Mouse (Mus musculus): ENCODE results near the gene Plppr2. TPM values are rescaled to one million over a fixed set of nuclear protein-coding genes. Genes with fewer than 3 reads are reported as not detected.

The Plppr2 gene
- total and polyA plus RNA-seq, 3 experiments = 1.3 to 13.9 TPM; not detected in 1

DNA sequence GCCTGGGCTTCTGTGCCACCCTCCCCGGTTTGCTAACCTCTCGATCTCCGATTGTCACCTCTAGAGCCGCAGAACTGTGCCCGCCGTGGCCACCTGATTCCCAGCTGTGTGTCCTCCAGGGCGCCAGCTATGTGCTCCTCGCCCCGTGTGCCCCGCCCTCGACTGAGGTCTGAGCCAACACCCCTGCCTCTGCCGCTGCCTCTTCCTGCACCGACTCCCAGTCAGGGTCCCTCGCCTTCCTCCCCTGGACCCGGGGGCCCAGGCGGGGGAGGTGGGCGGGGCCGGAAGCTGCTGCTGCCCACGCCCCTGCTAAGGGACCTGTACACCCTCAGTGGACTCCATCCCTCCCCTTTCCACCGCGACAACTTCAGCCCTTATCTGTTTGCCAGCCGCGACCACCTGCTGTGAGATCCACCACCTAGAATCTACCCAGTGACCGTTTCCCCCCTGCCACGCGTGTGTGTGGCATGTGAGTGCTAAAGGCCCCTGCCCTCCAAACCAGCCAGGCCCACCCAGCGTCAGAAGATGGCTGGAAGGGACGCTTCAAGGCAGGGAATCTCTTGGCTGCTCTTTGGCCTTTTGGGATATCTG is 10.8 kb downstream of the Plppr2 start:
- H3K36me3 ChIP-seq (ENCODE audit: control insufficient read depth in 1 of 2, insufficient read depth in 2 of 2, low read length in 2 of 2) = peaks cover 0 to 6% of the 10 kb centered on the region in 2 experiments; a peak in 2 of 4 replicates
- H3K4me1 ChIP-seq (ENCODE audit: control insufficient read depth in 1 of 2, insufficient read depth in 2 of 2, low read length in 2 of 2) = peaks cover 0 to 13% of the 10 kb centered on the region in 2 experiments; a peak in 2 of 4 replicates
- TF ChIP-seq CTCF (IDR thresholded peaks at IDR 0.05 in 2 of 3, conservative IDR thresholded peaks at IDR 0.05 in 1 of 3; ENCODE audit: control insufficient read depth in 1 of 3, insufficient read depth in 1 of 3, low read depth in 2 of 3, low read length in 3 of 3, poor library complexity in 1 of 3, severe bottlenecking in 1 of 3) (0 out of 6 replicates have a peak, but pooled peaks of 1 of the 3 experiments have one; percentile 1), MYC (IDR thresholded peaks at IDR 0.05; ENCODE audit: low read depth, low read length) (no peak), POLR2A (IDR thresholded peaks at IDR 0.05; ENCODE audit: control insufficient read depth in 1 of 2, insufficient read depth in 1 of 2, low read depth in 1 of 2, low read length in 2 of 2, poor library complexity in 1 of 2) (peak; percentile 49 to 53; a peak in 2 of 4 replicates), RAD21 (IDR thresholded peaks at IDR 0.05; ENCODE audit: low read depth, low read length) (no peak), GATA1 (IDR thresholded peaks at IDR 0.05; ENCODE audit: low read depth, low read length) (peak; percentile 54; the same call in 1 of the 2 replicates), ZKSCAN1 (IDR thresholded peaks at IDR 0.05; ENCODE audit: low read depth, low read length) (no peak), ELF1 (IDR thresholded peaks at IDR 0.05; ENCODE audit: low read depth, low read length) (no peak), UBTF (IDR thresholded peaks at IDR 0.05; ENCODE audit: borderline replicate concordance, insufficient read depth, low read depth, low read length) (peak; percentile 41; the same call in 1 of the 2 replicates), USF1 (IDR thresholded peaks at IDR 0.05; ENCODE audit: low read depth, low read length) (no peak), ZNF384 (IDR thresholded peaks at IDR 0.05; ENCODE audit: low read depth, low read length) (no peak), JUND (IDR thresholded peaks at IDR 0.05; ENCODE audit: low read depth, low read length) (no peak), TBP (IDR thresholded peaks at IDR 0.05; ENCODE audit: low read depth, low read length) (0 out of 2 replicates have a peak, but pooled peaks have one; percentile 8), CHD2 (IDR thresholded peaks at IDR 0.05; ENCODE audit: low read length) (no peak), TAL1 (IDR thresholded peaks at IDR 0.05; ENCODE audit: low read length) (peak; percentile 60), MEF2A (IDR thresholded peaks at IDR 0.05; ENCODE audit: extremely low read depth, insufficient replicate concordance, low read depth, low read length, poor library complexity, severe bottlenecking) (no peak), POLR2AphosphoS5 (IDR thresholded peaks at IDR 0.05; ENCODE audit: borderline replicate concordance, low read depth, low read length) (no peak)
- no peaks in the 10 kb centered on the region for H3K79me2 ChIP-seq (ENCODE audit: control insufficient read depth, insufficient read depth, low read length, poor library complexity)
- 0 out of 2 replicates have a peak overlapping the region, but pooled peaks have one; percentile 1 for H3K27ac ChIP-seq (ENCODE audit: control insufficient read depth, low read depth, low read length)
- peak overlapping the region; percentile 40 to 41 for H3K4me3 ChIP-seq (ENCODE audit: control insufficient read depth in 1 of 2, insufficient read depth in 1 of 2, low read depth in 2 of 2, low read length in 2 of 2)
- no peaks in the 10 kb centered on the region for H3K9me3 ChIP-seq (replicated peaks; ENCODE audit: insufficient read depth, low read length)
- DNase-seq (ENCODE audit: low read depth, low spot score) = peak; percentile 93
- H3K9ac ChIP-seq (ENCODE audit: control insufficient read depth, low read depth, low read length, poor library complexity, severe bottlenecking) = peak overlapping the region; percentile 48
- no peaks in the 10 kb centered on the region for H3K27me3 ChIP-seq (ENCODE audit: control insufficient read depth in 1 of 2, insufficient read depth in 2 of 2, low read length in 2 of 2)

DNA sequence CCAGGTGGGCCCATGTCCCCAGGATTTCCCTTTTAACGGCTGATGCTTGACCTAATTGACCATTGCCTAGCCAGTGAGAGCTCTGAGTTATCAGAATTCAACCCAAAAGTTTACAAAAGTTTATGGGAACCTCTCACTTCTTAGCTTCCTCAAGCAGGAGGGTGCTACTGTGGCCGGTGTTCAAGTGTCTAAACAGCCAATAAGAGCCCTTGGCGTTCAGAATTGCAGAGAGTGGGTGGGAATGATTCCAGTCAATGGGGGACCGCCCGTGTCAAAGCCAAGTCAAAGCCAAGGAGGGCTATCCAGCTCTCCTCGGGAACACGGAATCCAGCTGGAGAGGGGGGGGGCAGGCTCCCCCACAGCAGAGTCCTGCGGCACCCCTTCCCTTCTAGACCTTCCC is 11.3 kb downstream of the Plppr2 start:
- Histone ChIP-seq H3K79me2 (ENCODE audit: control insufficient read depth, insufficient read depth, low read length, poor library complexity) (no peaks in the 10 kb centered on the region), H3K27ac (ENCODE audit: control insufficient read depth, low read depth, low read length) (no peak overlapping the region), H3K4me3 (ENCODE audit: control insufficient read depth in 1 of 2, insufficient read depth in 1 of 2, low read depth in 2 of 2, low read length in 2 of 2) (no peak overlapping the region), H3K9ac (ENCODE audit: control insufficient read depth, low read depth, low read length, poor library complexity, severe bottlenecking) (no peak overlapping the region), H3K36me3 (ENCODE audit: control insufficient read depth in 1 of 2, insufficient read depth in 2 of 2, low read length in 2 of 2) (peaks cover 0 to 6% of the 10 kb centered on the region in 2 experiments; a peak in 2 of 4 replicates), H3K9me3 (replicated peaks; ENCODE audit: insufficient read depth, low read length) (no peaks in the 10 kb centered on the region), H3K4me1 (ENCODE audit: control insufficient read depth in 1 of 2, insufficient read depth in 2 of 2, low read length in 2 of 2) (peaks cover 0 to 13% of the 10 kb centered on the region in 2 experiments; a peak in 2 of 4 replicates), H3K27me3 (ENCODE audit: control insufficient read depth in 1 of 2, insufficient read depth in 2 of 2, low read length in 2 of 2) (no peaks in the 10 kb centered on the region)
- DNase-seq (ENCODE audit: low read depth, low spot score) = peak; percentile 64
- no peak for TF ChIP-seq ZKSCAN1 (IDR thresholded peaks at IDR 0.05; ENCODE audit: low read depth, low read length)
